Mouse (Mus musculus) forebrain, embryonic 10.5 days (tissue): ENCODE data around the gene Pdxp. TPM values are rescaled to one million over a fixed set of nuclear protein-coding genes. Genes with fewer than 3 reads are reported as not detected.

ENCODE experiments used
- DNase-seq: peaks from one replicate; pipeline ENCODE4 v3.0.0-alpha.2; 2017; ENCODE audit warnings: low spot score; ENCODE audit errors: extremely low spot score
- H3K27ac ChIP-seq: fragments of 300-500 bp; sonication (generic); 2 replicates; pipeline ENCODE4 v1.5.1; 2016; ENCODE audit warnings: mild to moderate bottlenecking
- H3K27me3 ChIP-seq: fragments of 300-500 bp; sonication (generic); 2 replicates; pipeline ENCODE4 v1.6.1; 2016; ENCODE audit warnings: mild to moderate bottlenecking; ENCODE audit not compliant: poor library complexity, severe bottlenecking
- H3K36me3 ChIP-seq: fragments of 300-500 bp; sonication (generic); replicated peaks from 2 replicates; pipeline ENCODE4 v1.6.1; 2016; ENCODE audit warnings: mild to moderate bottlenecking, moderate library complexity
- H3K4me1 ChIP-seq: fragments of 300-500 bp; sonication (generic); 2 replicates; pipeline ENCODE4 v1.6.1; 2016
- H3K4me3 ChIP-seq: fragments of 300-500 bp; sonication (generic); 2 replicates; pipeline ENCODE4 v1.5.1; 2016; ENCODE audit warnings: mild to moderate bottlenecking, moderate library complexity
- H3K9me3 ChIP-seq: fragments of 300-500 bp; sonication (generic); 2 replicates; pipeline ENCODE4 v1.6.1; 2016; ENCODE audit warnings: mild to moderate bottlenecking, moderate library complexity
- WGBS: fragments of 180-500 bp; shearing (Covaris S2); methylation state at CpG from one replicate; pipeline ENCODE4 v1.1.7; 2016; 5-methylcytosine and 5-hydroxymethylcytosine counted together
- polyA plus RNA-seq: library from polyadenylated mRNA; unstranded; fragments of >200 nt; fragmentation: Nextera tagmentation; extraction: Ambion mirVana; gene quantifications from 2 replicates; pipeline ENCODE4 v1.2.1, GENCODE M21; 2016

Pdxp gene
- polyA plus RNA-seq, 1 experiment from 2014 or later: 26.9 TPM

DNA sequence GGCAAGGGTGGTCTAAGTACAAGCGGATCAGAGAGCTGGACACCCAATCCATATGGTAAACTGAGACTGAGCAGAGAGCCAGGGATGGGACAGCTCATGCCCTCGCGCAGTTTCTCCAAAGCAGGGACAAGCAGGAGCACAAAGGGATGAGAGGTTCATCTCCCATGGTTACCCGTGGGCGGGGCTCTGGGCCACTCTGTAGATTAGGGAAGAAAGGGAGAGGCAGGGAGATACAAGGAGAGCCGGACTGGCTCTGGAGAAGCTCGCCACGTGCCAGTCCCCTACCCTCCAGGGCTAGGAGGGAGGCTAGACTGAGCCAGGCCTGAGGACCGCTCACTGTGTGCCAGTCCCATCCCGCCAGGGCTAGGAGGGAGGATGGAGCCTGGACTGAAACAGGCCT, 23.6 kb downstream of the Pdxp start:
- H3K36me3 ChIP-seq: peaks cover 61% of the 10 kb centered on the region
- no peak for DNase-seq
- H3K27me3 ChIP-seq: no peaks in the 10 kb centered on the region
- peaks cover 20% of the 10 kb centered on the region for H3K4me1 ChIP-seq
- 87% methylated on average over 10 of the region's 10 CpGs for WGBS
- no peak overlapping the region for H3K27ac ChIP-seq
- no peaks in the 10 kb centered on the region for H3K9me3 ChIP-seq
- H3K4me3 ChIP-seq: peak overlapping the region; percentile 12; the same call in 1 of the 2 replicates

DNA sequence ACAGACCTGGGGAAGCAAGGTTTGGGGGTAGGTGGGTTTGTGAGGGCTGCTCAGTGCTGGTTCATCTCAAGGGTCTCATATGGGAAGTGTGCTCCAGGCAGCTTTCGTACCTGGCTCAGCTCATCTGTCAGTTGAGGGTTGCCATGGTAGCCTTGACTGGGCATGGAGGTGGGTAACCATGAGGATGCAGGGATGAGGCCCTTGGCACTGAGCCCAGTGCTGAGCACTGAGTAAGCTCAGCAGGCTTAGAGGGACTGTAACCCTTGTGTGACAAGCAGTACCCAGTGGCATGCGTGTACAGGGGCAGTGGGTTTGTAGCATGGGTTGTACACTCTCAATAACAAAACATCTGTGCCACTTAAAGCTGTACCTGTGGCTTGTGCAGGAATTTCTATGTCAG, 24.2 kb downstream of the Pdxp start:
- Histone ChIP-seq H3K4me3 (no peak overlapping the region), H3K27me3 (no peaks in the 10 kb centered on the region), H3K9me3 (no peaks in the 10 kb centered on the region), H3K27ac (no peak overlapping the region), H3K36me3 (peaks cover 61% of the 10 kb centered on the region), H3K4me1 (peaks cover 27% of the 10 kb centered on the region)
- DNase-seq: no peak
- 92% methylated on average over 2 of the region's 2 CpGs for WGBS

DNA sequence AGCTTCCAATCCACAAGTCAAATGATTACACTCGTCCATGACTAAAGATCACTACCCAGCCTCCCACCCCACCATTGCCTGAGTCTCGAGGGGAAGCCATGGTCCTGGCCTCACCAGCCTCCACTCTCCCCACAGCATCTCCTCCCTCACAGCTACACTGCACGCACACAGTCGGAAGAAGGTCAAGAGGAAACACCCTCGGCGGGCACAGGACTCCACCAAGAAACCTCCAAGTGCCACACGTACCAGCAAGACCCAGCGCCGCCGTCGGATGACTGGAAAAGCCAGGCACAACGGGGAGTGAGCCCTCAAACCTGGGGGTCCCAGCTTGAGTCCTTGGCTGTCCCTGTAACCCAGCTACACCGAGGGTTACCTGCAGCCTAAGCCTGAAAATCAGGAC, 26.6 kb downstream of the Pdxp start:
- Histone ChIP-seq H3K4me1 (peaks cover 24% of the 10 kb centered on the region), H3K9me3 (no peaks in the 10 kb centered on the region), H3K27me3 (no peaks in the 10 kb centered on the region), H3K36me3 (peaks cover 61% of the 10 kb centered on the region), H3K27ac (no peak overlapping the region), H3K4me3 (no peak overlapping the region)
- WGBS: 95% methylated on average over 13 of the region's 13 CpGs
- DNase-seq: no peak

DNA sequence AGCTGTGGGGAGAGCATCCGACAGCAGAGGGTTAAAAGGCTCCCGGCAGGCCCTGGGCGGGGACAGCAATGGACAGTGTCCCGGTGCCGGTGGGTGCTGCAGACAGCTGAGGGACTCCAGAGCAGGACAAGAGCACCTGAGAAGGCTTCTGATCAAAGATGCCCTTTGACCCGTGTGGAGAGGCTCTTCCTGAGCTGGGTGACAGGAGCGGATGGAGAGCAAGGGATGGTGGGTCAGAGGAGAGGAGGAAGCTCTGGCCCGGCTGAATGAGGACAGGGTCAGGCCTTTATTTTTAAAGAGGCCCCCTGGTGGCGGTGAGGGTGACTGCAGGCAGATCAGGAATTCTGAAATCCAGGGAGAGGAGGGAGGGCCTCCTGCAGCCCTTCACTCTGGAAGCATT, 28.9 kb downstream of the Pdxp start:
- H3K4me3 ChIP-seq: peak overlapping the region; percentile 44
- no peaks in the 10 kb centered on the region for H3K9me3 ChIP-seq
- H3K27me3 ChIP-seq: peaks cover 14% of the 10 kb centered on the region
- peaks cover 22% of the 10 kb centered on the region for H3K4me1 ChIP-seq
- H3K36me3 ChIP-seq: peaks cover 45% of the 10 kb centered on the region
- peak; percentile 86 for DNase-seq
- peak overlapping the region; percentile 75 for H3K27ac ChIP-seq
- 5% methylated on average over 9 of the region's 9 CpGs for WGBS

DNA sequence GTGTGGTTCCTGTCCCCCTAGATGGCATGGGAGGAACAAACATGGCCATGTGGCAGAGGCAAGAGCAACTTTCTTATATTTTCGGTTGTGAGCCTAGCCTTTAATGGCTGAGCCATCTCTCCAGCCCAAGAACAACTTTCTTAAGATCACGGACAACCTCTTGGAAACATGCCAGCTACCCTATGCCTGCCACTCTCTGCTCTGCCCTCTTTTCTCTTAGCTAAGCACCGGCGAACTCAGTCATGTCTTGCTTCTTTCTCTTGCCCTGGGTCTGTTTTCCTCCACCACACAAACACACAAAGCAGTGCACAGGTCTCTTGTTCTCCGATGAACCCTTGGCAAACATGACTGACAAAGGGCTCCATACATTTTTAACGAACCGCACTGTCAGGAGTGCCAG, 32.5 kb downstream of the Pdxp start:
- H3K27ac ChIP-seq: 0 out of 2 replicates have a peak overlapping the region, but pooled peaks have one; percentile 25
- H3K36me3 ChIP-seq: peaks cover 20% of the 10 kb centered on the region
- H3K27me3 ChIP-seq: peaks cover 14% of the 10 kb centered on the region
- peaks cover 40% of the 10 kb centered on the region for H3K4me1 ChIP-seq
- WGBS: 88% methylated on average over 7 of the region's 7 CpGs
- H3K9me3 ChIP-seq: no peaks in the 10 kb centered on the region
- DNase-seq: no peak
- H3K4me3 ChIP-seq: no peak overlapping the region

DNA sequence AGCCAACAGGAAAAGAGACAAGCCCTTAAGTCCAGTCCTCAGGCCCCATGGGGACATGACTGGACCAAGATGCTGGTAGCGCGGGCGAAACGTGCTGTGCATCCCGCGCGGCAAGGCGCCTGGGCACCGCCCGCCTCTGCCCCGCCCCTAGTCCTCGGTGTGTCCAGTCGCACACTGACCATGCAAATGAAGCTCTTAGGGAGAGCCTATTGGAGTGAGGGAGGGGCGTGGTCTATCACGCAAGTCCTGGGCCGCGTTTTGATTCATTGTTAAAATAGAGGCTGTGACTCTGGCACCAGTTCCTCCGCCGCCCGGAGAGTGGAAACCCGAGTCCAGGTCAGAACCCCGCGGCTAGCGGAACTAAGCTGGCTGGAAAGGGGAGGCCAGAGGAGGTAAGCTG, 33.9 kb downstream of the Pdxp start, which contains the start of gene Triobp:
TSS of gene Triobp (plus strand) at position 68 of the 400 bp plus-strand sequence.
- under 1% methylated on average over 24 of the region's 24 CpGs for WGBS
- Histone ChIP-seq H3K27me3 (peaks cover 14% of the 10 kb centered on the region), H3K4me1 (peaks cover 39% of the 10 kb centered on the region), H3K36me3 (peaks cover 24% of the 10 kb centered on the region), H3K4me3 (peak within 1 kb of the TSS; percentile 65), H3K27ac (peak within 1 kb of the TSS; percentile 89), H3K9me3 (no peaks in the 10 kb centered on the region)
- DNase-seq: peak; percentile 91

DNA sequence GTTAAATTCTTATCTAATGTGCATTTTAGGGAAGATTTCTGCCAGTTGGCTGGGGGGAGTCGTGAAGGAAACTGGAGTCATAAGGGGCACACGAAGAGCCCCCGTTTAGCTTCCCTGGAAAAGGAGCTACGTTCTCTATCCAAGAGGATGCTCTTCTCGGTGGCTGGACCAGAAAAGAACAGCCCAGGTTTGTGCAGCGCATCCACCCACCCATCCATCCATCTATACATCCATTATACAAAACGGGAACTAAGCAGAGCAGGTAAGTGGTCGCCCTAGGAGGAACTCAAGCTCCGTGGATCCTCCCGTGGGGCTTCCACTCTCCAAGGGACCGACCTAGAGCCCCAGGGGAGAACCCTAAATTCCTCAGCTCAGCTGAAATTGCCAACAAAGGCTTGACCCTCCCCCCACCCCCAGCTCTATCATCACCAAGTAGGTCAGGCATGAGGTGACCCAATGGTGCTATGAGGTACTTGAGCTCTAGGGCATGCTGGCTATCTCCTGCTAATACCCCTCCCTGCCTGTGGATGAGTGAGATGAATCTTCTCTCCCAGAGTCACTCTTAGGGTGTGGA, 34.5 kb downstream of the Pdxp start:
- WGBS: 3% methylated on average over 11 of the region's 11 CpGs
- DNase-seq: no peak
- H3K4me3 ChIP-seq: peak overlapping the region; percentile 65
- peaks cover 29% of the 10 kb centered on the region for H3K36me3 ChIP-seq
- peak overlapping the region; percentile 89 for H3K27ac ChIP-seq
- peaks cover 14% of the 10 kb centered on the region for H3K27me3 ChIP-seq
- peaks cover 33% of the 10 kb centered on the region for H3K4me1 ChIP-seq
- no peaks in the 10 kb centered on the region for H3K9me3 ChIP-seq

DNA sequence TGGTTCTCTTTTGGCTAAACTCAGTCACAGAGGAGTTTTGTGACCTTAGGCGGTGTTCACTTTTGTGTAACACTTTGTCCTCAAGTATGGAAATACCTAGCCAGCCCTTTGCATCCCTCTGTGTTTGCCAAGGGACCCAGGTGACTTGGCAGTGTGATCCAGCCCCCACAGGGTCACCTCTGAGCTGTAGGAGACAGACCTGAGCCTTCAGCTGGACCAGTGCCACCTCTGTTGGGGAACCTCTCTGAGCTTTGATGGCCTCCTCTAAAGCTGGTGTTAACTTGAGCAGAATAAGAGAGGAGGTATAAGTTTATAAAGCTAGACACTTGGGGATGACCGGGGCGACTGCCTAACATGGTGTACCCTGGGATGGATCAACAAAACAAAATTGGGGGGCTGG, 35.2 kb downstream of the Pdxp start:
- WGBS: 97% methylated on average over 3 of the region's 3 CpGs
- no peak for DNase-seq
- peaks cover 14% of the 10 kb centered on the region for H3K27me3 ChIP-seq
- H3K9me3 ChIP-seq: no peaks in the 10 kb centered on the region
- H3K4me3 ChIP-seq: peak overlapping the region; percentile 65
- no peak overlapping the region for H3K27ac ChIP-seq
- peaks cover 33% of the 10 kb centered on the region for H3K4me1 ChIP-seq
- peaks cover 36% of the 10 kb centered on the region for H3K36me3 ChIP-seq

DNA sequence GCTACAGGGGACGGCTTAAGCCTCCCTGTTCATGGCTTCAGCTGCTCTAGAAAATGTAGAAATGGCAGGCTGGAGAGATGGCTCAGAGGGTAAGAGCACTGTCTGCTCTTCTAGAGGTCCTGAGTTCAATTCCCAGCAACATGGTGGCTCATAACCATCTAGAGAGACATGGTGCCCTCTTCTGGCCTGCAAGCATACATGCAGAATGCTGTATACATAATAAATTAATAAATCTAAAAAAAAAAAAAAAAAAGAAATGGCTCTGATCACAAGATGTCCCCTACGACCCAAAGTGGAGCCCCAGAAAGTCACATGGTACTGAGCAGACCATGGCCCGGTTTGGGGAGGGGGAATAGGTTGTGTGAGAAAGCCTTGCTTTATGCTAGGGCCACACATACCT, 41.9 kb downstream of the Pdxp start:
- peaks cover 6% of the 10 kb centered on the region; the same call in 1 of the 2 replicates for H3K4me1 ChIP-seq
- H3K4me3 ChIP-seq: no peak overlapping the region
- DNase-seq: no peak
- no peaks in the 10 kb centered on the region for H3K27me3 ChIP-seq
- no peaks in the 10 kb centered on the region for H3K9me3 ChIP-seq
- H3K36me3 ChIP-seq: peaks cover 77% of the 10 kb centered on the region
- WGBS: 73% methylated on average over 3 of the region's 3 CpGs
- H3K27ac ChIP-seq: no peak overlapping the region

DNA sequence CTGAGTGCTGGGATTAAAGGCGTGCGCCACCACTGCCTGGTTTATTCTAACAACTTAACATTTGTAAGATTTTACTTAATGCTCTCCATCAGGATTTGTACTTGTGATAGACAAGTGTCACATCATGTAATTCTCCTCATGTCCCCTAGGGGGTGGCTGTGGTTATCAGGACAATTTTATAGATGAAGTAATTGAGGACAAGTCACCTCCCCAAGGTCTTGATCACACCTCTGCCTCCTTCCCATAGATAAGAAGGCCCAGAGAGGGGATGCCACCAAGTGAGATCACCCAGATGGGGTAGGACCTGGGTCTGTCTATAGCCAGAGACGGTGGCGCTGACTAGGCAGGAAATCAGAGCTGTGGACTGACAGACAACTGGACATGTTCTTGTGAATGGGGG, 42.6 kb downstream of the Pdxp start:
- Histone ChIP-seq H3K36me3 (peaks cover 76% of the 10 kb centered on the region), H3K27me3 (no peaks in the 10 kb centered on the region), H3K27ac (no peak overlapping the region; the same call in 1 of the 2 replicates), H3K4me1 (peaks cover 6% of the 10 kb centered on the region; the same call in 1 of the 2 replicates), H3K4me3 (no peak overlapping the region), H3K9me3 (no peaks in the 10 kb centered on the region)
- no peak for DNase-seq
- 84% methylated on average over 4 of the region's 4 CpGs for WGBS

DNA sequence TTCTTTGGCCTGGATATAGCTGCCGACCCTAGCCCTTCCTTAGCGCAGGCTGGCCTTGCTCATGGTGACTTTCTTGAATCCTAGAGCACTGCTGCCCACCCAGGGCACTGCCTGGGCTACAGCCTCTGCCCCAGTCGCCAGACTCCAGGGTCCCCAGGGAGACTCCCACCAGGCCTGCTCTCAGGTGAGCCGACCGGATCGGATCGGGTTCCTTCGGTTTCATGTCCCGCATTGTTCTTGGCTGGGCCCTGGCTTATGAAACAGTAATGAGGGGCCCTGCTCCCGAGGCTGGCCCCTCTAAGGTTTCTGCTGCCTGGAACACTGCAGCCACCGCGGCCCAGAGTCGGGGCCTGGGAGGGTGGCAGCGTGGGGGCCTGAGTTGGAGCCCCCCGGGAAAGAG, 43.3 kb downstream of the Pdxp start:
- Histone ChIP-seq H3K4me3 (no peak overlapping the region), H3K27me3 (no peaks in the 10 kb centered on the region), H3K4me1 (peaks cover 8% of the 10 kb centered on the region), H3K36me3 (peaks cover 77% of the 10 kb centered on the region), H3K9me3 (no peaks in the 10 kb centered on the region), H3K27ac (peak overlapping the region; percentile 6; the same call in 1 of the 2 replicates)
- no peak for DNase-seq
- 74% methylated on average over 15 of the region's 15 CpGs for WGBS

DNA sequence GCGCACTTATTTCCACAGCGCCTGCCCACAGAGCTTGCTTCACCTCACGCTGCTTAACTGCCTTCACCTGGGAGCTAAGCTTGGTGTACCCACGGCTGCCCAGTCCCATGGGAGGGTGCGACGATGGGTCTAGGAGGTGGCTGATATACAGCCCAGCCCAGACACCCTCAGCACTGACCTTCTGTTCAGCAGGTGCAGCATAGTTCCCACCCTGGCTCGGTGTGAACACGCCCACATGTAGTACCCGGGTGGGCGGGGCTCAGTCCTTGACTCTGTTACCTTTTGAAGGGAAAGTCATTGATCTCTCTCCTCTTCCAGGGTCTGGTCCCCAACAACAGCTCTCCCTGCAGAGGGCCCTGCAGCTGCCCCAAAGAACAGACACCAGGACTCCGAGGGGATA, 45.8 kb downstream of the Pdxp start:
- H3K9me3 ChIP-seq: no peaks in the 10 kb centered on the region
- H3K27ac ChIP-seq: no peak overlapping the region
- 91% methylated on average over 11 of the region's 11 CpGs for WGBS
- DNase-seq: no peak
- peaks cover 75% of the 10 kb centered on the region for H3K36me3 ChIP-seq
- H3K4me3 ChIP-seq: no peak overlapping the region
- H3K4me1 ChIP-seq: peaks cover 15% of the 10 kb centered on the region
- H3K27me3 ChIP-seq: no peaks in the 10 kb centered on the region

DNA sequence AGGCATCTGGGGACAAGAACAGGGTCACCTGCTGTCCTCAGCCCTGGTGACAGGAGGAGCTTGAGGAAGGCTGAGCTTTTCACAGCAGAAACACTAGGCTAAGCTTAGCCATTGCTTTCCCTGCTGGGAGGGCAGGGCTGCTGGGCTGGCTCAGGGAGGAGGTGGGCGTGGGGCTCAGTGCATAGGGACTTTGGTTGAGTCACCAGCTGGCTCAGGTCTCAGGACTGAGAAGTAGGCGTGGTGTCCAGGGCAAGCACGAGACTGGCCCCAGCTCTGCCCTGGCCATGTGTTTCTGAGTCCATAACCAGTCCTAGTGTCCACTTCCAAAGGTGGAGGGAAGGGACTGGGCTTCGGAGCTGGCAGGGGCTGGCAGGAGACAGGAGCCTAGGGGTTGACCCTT, 46.4 kb downstream of the Pdxp start:
- WGBS: 81% methylated on average over 4 of the region's 4 CpGs
- DNase-seq: no peak
- H3K4me1 ChIP-seq: peaks cover 15% of the 10 kb centered on the region
- H3K27me3 ChIP-seq: no peaks in the 10 kb centered on the region
- H3K27ac ChIP-seq: no peak overlapping the region
- peaks cover 79% of the 10 kb centered on the region for H3K36me3 ChIP-seq
- H3K9me3 ChIP-seq: no peaks in the 10 kb centered on the region
- no peak overlapping the region for H3K4me3 ChIP-seq
